Mouse (Mus musculus) spleen, adult 18-20 months (tissue): ENCODE measurements around the gene Prss29.

Experiments
- DNase-seq, 2 experiments: peaks; one replicate each; pipeline ENCODE4 v3.0.0; 2022; ENCODE audit warnings: mixed read lengths in 2 of 2

Gene Prss29

GRCm38 (mm10) chr17:25318354-25318753 is at the start of gene Prss29:
Prss29 (plus strand) TSS chr17:25318654.
- DNase-seq = no peak

- no peak for DNase-seq
Observed at GRCm38 (mm10) chr17:25270795-25271335, 47.6 kb upstream of the Prss29 start.

GRCm38 (mm10) chr17:25272326-25272725 is 46.1 kb upstream of the Prss29 start:
- DNase-seq = no peak

DNA sequence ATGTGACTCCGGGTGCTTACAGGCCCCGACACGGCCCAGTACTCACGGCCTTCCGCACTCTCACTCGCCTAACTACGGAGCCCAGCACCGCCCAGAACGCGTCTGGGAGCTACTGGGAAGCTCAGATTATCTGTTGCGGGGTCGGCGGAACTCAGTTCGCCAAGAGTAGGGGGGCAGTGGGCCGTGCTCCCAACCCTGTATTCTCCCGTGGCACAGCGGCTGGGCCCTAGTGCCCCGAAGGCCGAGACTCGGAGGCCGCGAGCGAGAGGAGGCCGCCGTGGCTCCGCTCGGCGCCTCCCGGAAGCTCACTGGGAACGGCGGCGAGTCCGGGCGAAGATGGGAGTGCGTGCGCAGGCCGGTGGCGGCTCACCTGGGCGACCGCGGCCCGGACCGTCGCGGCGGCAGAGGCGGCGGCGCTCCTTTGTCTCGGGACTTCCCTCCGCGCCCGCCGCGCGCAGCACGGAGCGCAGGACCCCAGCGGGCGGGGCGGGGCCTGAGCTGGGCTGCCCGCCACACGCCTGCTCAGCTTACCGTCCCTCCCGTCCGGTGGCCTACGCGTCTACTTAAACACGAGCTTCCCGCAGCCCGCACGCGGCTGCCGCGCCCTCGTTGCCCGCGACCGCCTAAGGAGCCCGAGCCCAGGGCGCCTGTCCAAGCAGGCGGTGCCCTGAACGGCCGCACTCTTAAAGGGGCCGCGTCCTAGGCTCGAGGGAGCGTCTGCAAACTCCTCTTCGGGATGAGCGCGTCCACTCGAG is 45.3 kb upstream of the Prss29 start:
- DNase-seq = peak; percentile 83 to 84

DNA sequence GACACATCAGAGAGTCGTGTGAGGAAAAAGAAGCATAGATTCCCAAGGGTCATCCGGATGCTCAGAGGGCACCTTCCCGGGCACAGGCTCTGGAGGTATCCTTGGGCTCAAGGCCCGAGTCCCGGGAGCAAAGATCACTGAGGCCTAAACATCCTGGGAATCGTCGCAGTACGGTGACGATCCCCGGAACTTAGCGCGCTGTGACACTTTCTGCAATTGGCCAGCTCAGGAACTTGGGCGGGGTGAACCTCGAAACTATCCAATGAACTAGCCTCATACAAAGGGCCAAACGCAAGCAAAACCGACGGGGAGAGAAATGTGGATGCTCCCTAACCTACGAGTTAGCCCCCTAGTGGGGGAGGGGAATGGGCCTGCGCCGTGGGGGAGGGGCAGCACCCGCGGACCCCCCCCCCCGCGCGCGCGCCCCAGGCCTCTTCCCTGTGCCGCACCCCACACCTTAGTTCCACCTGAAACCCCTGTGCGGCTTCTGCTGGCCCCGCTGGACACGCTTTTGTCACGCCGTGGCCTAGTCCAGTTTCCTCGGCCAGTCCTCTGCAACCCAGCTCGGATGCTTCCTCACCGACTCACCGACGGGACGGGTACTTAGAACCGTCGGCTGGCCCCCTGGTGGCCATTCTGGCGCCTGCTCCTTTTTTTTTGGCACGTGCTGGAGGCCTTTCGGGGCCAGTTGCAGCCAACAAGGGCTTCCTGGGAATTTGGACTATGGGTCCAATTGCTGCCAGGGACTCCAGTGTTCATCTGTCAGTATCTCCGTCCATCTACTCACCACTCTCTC is 44.5 kb upstream of the Prss29 start:
- peak; percentile 89 to 94 for DNase-seq

DNA sequence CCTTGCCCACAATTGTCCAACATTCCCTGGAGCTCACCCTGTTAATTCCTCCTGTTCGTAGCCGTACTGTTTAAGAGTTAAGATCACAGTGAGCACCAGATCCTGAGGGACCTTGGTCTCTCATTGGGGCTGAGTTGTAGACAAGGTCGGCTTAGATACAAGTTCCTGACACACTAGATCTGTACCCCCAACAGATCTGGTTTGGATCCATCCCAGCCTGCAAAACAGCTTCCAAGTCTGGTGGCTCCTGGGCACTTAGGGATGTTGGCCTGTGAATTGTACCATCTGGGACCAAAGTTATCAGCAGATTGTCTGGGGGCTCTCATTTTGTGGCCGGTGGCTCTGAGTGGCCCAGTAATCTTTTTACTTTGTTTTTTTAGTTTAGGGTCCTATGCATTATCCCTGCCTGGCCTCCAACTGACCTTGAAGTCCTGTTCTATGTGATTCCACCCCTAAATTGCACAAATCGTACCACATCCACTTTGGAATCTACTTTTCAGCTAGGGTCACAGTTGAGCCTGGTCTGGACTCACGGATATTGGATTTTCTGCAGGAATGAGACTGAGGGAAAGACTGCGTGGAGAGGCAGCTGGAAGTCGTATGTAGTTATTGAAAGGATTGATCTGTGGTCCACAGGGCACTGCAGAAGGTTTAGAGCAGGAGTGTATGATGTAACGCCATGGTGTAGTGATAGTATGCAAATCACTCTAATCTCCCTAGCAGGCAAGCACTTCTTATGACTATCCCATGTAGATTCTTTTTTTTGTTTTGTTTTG is 43.7 kb upstream of the Prss29 start, which contains the start of gene Ube2i:
Ube2i (minus strand) TSS at position 52 of the 776 bp plus-strand sequence.
- no peak for DNase-seq

DNA sequence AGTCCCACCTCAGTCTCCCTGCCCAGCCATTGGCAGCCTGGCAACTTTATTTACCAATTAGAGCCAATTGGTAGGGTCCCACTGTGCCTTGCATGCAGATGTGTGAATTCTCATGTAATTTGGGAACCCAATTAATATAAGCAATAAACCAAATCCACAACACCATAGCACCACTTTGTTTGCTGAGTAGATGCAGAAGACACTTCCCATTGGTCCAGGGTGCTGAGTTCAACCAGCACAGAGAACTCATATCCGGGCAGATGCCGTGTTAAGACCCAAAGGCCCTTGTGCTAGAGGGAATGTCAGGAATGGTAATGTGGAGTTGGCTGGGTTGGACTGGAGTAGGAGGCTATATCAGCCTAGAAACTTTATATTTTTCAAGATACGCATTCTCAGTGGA is 42.6 kb upstream of the Prss29 start:
- DNase-seq = no peak

DNA sequence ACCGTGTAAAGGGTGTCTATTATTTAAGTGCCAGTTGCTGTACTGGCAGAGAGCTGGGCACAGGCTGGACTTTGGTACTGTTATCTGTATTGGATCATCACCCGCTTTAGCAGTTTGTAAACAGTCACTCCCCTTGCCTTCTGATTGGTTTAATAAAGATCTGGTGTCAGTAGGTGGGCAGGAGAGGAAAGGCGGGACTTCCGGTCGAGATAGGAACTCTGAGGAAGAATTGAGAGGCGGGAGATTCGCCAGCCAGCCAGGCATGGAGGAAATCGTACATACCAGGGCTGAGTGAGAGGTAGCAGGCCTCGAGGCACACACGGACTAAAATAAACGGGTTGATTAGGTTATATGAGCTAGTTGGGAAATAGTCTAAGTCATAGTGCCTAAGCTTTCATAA is 36.3 kb upstream of the Prss29 start:
- peak; percentile 26 to 45 for DNase-seq

DNA sequence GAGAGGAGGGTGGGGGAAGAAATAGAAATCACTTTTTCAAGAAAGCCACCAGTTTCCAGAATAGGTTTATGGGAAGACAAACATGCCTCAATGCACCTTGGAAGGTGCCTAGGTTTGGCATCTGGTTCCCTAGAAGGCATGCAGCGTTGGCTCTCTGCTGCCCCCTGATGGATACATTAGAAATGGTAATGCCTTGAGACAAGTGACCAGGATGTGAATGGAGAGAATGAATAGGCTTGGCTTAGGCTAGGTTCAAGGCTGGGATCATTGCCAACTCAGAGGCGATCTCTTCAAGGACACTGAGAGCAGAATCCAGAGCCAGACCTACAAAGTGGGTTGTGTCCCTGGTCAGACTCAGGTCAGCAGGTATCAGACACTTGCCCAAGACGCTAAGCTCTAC is 33.4 kb upstream of the Prss29 start:
- peak; percentile 21 to 66 for DNase-seq

DNA sequence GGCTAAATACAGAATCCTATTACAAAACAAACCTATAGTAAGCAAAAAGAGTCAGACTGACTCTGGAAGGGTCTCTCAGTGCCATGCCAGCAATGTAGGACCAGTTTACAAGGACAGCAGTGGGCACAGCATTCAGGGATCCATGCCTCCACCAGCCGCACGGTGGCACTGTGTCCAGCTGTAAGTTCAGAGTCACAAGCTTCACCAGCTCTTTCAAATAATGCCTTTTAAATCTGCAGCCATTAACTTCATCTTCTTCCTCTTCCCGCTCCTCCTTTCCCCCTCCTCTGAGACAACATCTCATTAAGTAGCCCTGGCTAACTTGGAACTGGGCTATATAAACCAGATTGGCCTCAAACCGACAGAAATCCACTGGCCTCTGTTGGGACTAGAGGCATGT is 29.6 kb upstream of the Prss29 start:
- DNase-seq = peak in 1 of 2 experiments; percentile 53

GRCm38 (mm10) chr17:25290411-25290810 is 28.0 kb upstream of the Prss29 start:
- DNase-seq = no peak

- no peak for DNase-seq
Observed at GRCm38 (mm10) chr17:25293495-25293894, 25.0 kb upstream of the Prss29 start.

DNA sequence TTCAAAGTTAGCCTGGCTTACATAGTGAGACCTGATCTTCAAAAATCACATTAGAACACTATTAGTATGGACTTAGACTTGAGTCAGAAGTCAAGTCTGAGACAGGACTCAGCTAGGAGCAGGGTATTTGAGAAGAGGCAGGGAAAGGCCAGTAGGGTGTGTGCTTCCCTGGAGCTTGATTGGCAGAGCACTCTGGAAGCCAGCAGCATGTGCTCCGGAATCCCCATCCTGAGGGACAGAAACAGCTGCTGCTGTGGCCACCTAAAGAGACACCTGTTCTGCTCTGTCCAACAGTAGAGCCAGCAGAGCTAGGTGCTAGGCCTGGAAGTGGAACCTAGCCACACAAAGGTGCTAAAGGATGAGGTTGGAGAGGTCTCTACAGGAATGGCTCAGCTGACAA is 24.3 kb upstream of the Prss29 start:
- DNase-seq = no peak

DNA sequence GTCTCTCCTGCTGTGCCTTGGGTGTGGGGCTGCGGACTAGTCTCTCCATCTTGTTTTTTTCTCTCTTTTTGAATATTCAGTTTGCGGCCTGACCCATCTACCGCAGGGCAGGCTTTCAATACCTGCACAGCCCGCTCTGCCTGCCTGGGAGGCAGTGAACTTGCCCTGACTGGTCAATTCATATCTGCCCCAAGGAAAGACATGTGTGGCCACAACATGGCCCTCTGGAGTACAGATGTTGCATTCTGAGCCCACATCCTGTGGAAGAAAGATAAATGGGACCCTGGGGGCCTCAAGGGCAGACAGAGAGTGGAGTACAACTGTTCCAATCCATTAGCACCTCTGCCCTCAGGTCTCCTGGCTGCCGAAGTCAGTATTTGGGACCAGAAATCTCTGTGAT is 20.4 kb upstream of the Prss29 start, which contains the start of gene Prss34:
Prss34 (plus strand) TSS at position 301 of the 400 bp plus-strand sequence.
- DNase-seq = no peak

DNA sequence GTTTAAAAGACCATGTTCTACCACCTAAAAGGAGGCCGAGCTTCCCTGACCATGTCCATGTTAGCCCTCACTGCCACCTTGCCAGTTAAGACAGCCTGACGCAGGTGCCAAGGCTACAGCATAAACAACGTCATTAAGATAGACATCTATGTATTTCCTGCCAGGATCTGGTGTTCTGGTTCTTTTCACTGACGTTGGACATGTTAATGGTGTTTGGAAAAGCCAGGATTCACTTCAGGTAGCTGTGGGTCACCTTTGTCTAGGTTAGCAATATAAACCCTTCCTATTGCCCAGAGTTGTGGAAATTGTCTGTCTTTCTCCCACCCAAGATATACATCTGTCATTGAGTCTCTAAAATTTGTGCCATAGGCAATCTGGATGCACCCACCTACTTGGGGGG is 10.1 kb upstream of the Prss29 start, which contains the start of gene Prss28:
Prss28 (plus strand) TSS at position 301 of the 400 bp plus-strand sequence.
- DNase-seq = no peak

DNA sequence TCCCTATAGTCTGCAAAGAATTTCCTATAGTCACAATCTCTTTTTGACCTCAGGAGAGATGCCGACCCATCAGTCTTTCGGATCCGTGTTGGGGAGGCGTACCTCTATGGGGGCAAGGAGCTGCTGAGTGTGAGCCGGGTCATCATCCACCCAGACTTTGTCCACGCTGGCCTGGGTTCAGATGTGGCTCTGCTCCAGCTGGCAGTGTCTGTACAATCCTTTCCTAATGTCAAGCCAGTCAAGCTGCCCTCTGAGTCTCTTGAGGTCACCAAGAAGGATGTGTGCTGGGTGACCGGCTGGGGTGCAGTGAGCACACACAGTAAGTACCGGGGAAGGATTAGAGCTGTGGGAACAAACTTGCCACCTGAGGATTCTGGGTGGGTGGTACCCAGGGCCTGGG is 2.4 kb downstream of the Prss29 start:
- DNase-seq = no peak

- DNase-seq = no peak
Observed at GRCm38 (mm10) chr17:25322930-25323329, 4.5 kb downstream of the Prss29 start.

DNA sequence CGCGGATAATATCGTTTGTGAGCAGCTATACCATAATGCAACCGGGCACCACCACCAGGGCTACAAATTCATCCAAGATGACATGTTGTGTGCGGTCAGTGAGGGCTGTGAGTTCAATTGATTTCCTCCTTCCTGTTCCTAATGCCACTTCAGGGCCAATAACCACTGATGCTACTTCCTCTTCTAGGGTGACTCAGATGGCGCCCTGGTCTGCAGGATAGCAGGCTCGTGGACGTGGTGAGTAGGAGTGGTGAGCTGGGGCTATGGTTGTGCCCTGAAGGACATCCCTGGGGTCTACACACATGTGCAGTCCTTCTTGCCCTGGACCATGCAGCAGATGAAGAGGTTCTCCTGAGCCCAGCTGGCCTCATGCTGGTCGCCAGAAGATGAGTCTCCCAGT is 13.9 kb downstream of the Prss29 start:
- DNase-seq = no peak

GRCm38 (mm10) chr17:25333943-25334342 is 15.5 kb downstream of the Prss29 start:
- peak in 1 of 2 experiments; percentile 39 for DNase-seq

DNA sequence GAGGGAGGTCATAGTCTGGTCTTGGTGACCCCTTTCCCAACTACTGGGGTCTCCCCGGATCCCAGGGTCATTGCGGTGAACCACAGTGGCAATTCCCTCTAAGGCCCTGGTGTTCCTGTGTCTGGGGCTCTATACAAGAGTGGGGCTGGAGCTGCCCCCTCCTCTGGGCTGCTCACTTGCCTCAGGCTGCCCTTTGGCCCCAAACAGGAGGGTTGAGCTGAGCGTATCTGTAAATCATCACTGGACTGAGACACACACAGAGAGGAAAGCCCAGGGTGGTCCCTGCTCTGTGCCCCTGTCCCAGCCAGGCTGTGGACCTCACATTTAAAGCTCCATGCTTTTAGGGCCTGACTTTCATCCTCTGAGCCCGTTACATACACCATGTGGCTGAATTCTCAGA is 19.8 kb downstream of the Prss29 start:
- DNase-seq = no peak

- DNase-seq = no peak
Observed at GRCm38 (mm10) chr17:25340003-25340402, 21.5 kb downstream of the Prss29 start.

GRCm38 (mm10) chr17:25341490-25341889 is 23.0 kb downstream of the Prss29 start:
- DNase-seq = no peak

DNA sequence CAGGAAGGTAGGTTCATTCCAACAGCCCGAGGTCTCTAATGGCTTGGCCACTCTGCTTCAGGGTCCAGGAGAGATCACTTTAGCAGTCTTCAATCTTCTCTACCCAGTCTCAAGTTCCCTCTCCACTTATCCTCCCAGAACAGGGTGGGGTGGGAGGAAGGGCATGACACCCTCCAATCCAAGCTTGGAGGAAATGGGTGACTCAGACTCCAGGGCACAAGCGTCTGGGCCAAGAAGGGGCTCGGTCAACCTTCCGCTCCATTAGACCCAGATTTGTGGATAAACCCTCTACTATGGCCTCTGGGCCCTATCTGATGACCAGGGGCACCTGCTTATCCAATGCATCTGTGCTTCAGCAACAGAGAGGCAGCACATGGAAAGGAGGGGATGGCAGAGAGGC is 27.0 kb downstream of the Prss29 start, which contains the start of gene Tpsab1:
Tpsab1 (minus strand) TSS at position 101 of the 400 bp plus-strand sequence.
- DNase-seq = no peak
